Mouse (Mus musculus): ENCODE measurements at regions not wholly inside any gene's neighbourhood (a gene's known extent, or its start where the extent isn't known, plus 50 kb on each side); places are given as distances from the start of the nearest gene placed in this dataset.

GRCm38 (mm10) chr13:34507224-34507623, 146.1 kb downstream of the Pxdc1 start:
- Histone ChIP-seq H3K36me3 (ENCODE audit: control insufficient read depth) (no peaks in the 10 kb centered on the region), H3K4me3 (replicated peaks) (no peak overlapping the region), H3K27me3 (ENCODE audit: control insufficient read depth) (no peaks in the 10 kb centered on the region), H3K4me1 (ENCODE audit: control insufficient read depth) (no peaks in the 10 kb centered on the region), H3K9me3 (ENCODE audit: control insufficient read depth, low read length) (no peaks in the 10 kb centered on the region)
- TF ChIP-seq TAL1 (IDR thresholded peaks at IDR 0.05; ENCODE audit: low read length) (no peak), GATA1 (IDR thresholded peaks at IDR 0.05; ENCODE audit: low read length) (no peak)

- no peaks in the 10 kb centered on the region for H3K9me3 ChIP-seq (ENCODE audit: control insufficient read depth, low read length)
- H3K4me3 ChIP-seq (replicated peaks) = no peak overlapping the region
- no peaks in the 10 kb centered on the region for H3K36me3 ChIP-seq (ENCODE audit: control insufficient read depth)
- no peak for TF ChIP-seq GATA1 (IDR thresholded peaks at IDR 0.05; ENCODE audit: low read length)
- TF ChIP-seq TAL1 (IDR thresholded peaks at IDR 0.05; ENCODE audit: low read length) = no peak
- no peaks in the 10 kb centered on the region for H3K4me1 ChIP-seq (ENCODE audit: control insufficient read depth)
- H3K27me3 ChIP-seq (ENCODE audit: control insufficient read depth) = no peaks in the 10 kb centered on the region
These were observed 147.4 kb downstream of the Pxdc1 start for GRCm38 (mm10) chr13:34505861-34506260.

GRCm38 (mm10) chr13:34504879-34505278, 148.4 kb downstream of the Pxdc1 start:
- Histone ChIP-seq H3K27me3 (ENCODE audit: control insufficient read depth) (no peaks in the 10 kb centered on the region), H3K9me3 (ENCODE audit: control insufficient read depth, low read length) (no peaks in the 10 kb centered on the region), H3K36me3 (ENCODE audit: control insufficient read depth) (no peaks in the 10 kb centered on the region), H3K4me3 (replicated peaks) (no peak overlapping the region), H3K4me1 (ENCODE audit: control insufficient read depth) (no peaks in the 10 kb centered on the region)
- no peak for TF ChIP-seq GATA1 (IDR thresholded peaks at IDR 0.05; ENCODE audit: low read length)
- TF ChIP-seq TAL1 (IDR thresholded peaks at IDR 0.05; ENCODE audit: low read length) = no peak

- Histone ChIP-seq H3K27me3 (ENCODE audit: control insufficient read depth) (no peaks in the 10 kb centered on the region), H3K36me3 (ENCODE audit: control insufficient read depth) (no peaks in the 10 kb centered on the region), H3K4me1 (ENCODE audit: control insufficient read depth) (no peaks in the 10 kb centered on the region), H3K4me3 (replicated peaks) (no peak overlapping the region), H3K9me3 (ENCODE audit: control insufficient read depth, low read length) (no peaks in the 10 kb centered on the region)
- TF ChIP-seq GATA1 (IDR thresholded peaks at IDR 0.05; ENCODE audit: low read length) (no peak), TAL1 (IDR thresholded peaks at IDR 0.05; ENCODE audit: low read length) (no peak)
These were observed 153.9 kb upstream of the Slc22a23 start for GRCm38 (mm10) chr13:34498910-34499309.

- TF ChIP-seq TAL1 (IDR thresholded peaks at IDR 0.05; ENCODE audit: low read length) = no peak
- no peak for TF ChIP-seq GATA1 (IDR thresholded peaks at IDR 0.05; ENCODE audit: low read length)
- Histone ChIP-seq H3K27me3 (ENCODE audit: control insufficient read depth) (no peaks in the 10 kb centered on the region), H3K4me1 (ENCODE audit: control insufficient read depth) (no peaks in the 10 kb centered on the region), H3K9me3 (ENCODE audit: control insufficient read depth, low read length) (no peaks in the 10 kb centered on the region), H3K4me3 (replicated peaks) (no peak overlapping the region), H3K36me3 (ENCODE audit: control insufficient read depth) (no peaks in the 10 kb centered on the region)
These were observed 152.7 kb upstream of the Slc22a23 start for GRCm38 (mm10) chr13:34497667-34498066.

- TF ChIP-seq GATA1 (IDR thresholded peaks at IDR 0.05; ENCODE audit: low read length) = no peak
- Histone ChIP-seq H3K4me3 (replicated peaks) (no peak overlapping the region), H3K9me3 (ENCODE audit: control insufficient read depth, low read length) (no peaks in the 10 kb centered on the region), H3K27me3 (ENCODE audit: control insufficient read depth) (no peaks in the 10 kb centered on the region), H3K36me3 (ENCODE audit: control insufficient read depth) (no peaks in the 10 kb centered on the region), H3K4me1 (ENCODE audit: control insufficient read depth) (no peaks in the 10 kb centered on the region)
These were observed 139.8 kb upstream of the Slc22a23 start for GRCm38 (mm10) chr13:34484831-34485230.

- H3K27me3 ChIP-seq (ENCODE audit: control insufficient read depth) = no peaks in the 10 kb centered on the region; the same call in 1 of the 2 replicates
- H3K4me3 ChIP-seq (replicated peaks) = no peak overlapping the region
- no peaks in the 10 kb centered on the region for H3K4me1 ChIP-seq (ENCODE audit: control insufficient read depth)
- TF ChIP-seq TAL1 (IDR thresholded peaks at IDR 0.05; ENCODE audit: low read length) (no peak), GATA1 (IDR thresholded peaks at IDR 0.05; ENCODE audit: low read length) (no peak)
- no peaks in the 10 kb centered on the region for H3K36me3 ChIP-seq (ENCODE audit: control insufficient read depth)
- H3K9me3 ChIP-seq (ENCODE audit: control insufficient read depth, low read length) = no peaks in the 10 kb centered on the region
These were observed 136.5 kb upstream of the Slc22a23 start for GRCm38 (mm10) chr13:34481461-34481860.

GRCm38 (mm10) chr13:34470410-34470809, 125.4 kb upstream of the Slc22a23 start:
- Histone ChIP-seq H3K27me3 (ENCODE audit: control insufficient read depth) (no peaks in the 10 kb centered on the region), H3K36me3 (ENCODE audit: control insufficient read depth) (no peaks in the 10 kb centered on the region), H3K4me3 (replicated peaks) (no peak overlapping the region), H3K9me3 (ENCODE audit: control insufficient read depth, low read length) (no peaks in the 10 kb centered on the region), H3K4me1 (ENCODE audit: control insufficient read depth) (no peaks in the 10 kb centered on the region)
- TF ChIP-seq GATA1 (IDR thresholded peaks at IDR 0.05; ENCODE audit: low read length) = no peak
- no peak for TF ChIP-seq TAL1 (IDR thresholded peaks at IDR 0.05; ENCODE audit: low read length)

GRCm38 (mm10) chr13:34469568-34469967, 124.6 kb upstream of the Slc22a23 start:
- Histone ChIP-seq H3K4me3 (replicated peaks) (no peak overlapping the region), H3K4me1 (ENCODE audit: control insufficient read depth) (no peaks in the 10 kb centered on the region), H3K36me3 (ENCODE audit: control insufficient read depth) (no peaks in the 10 kb centered on the region), H3K9me3 (ENCODE audit: control insufficient read depth, low read length) (no peaks in the 10 kb centered on the region), H3K27me3 (ENCODE audit: control insufficient read depth) (no peaks in the 10 kb centered on the region)
- TF ChIP-seq GATA1 (IDR thresholded peaks at IDR 0.05; ENCODE audit: low read length) = no peak
- TF ChIP-seq TAL1 (IDR thresholded peaks at IDR 0.05; ENCODE audit: low read length) = no peak

GRCm38 (mm10) chr13:34468132-34468748, 123.3 kb upstream of the Slc22a23 start:
- Histone ChIP-seq H3K36me3 (ENCODE audit: control insufficient read depth) (no peaks in the 10 kb centered on the region), H3K9me3 (ENCODE audit: control insufficient read depth, low read length) (no peaks in the 10 kb centered on the region), H3K4me1 (ENCODE audit: control insufficient read depth) (no peaks in the 10 kb centered on the region), H3K27me3 (ENCODE audit: control insufficient read depth) (no peaks in the 10 kb centered on the region), H3K4me3 (replicated peaks) (no peak overlapping the region)
- TF ChIP-seq TAL1 (IDR thresholded peaks at IDR 0.05; ENCODE audit: low read length) (no peak), GATA1 (IDR thresholded peaks at IDR 0.05; ENCODE audit: low read length) (no peak)
